In genomic region chr7:46554003-46554402, GRCm38 (mm10) we compare ENCODE assay signal across 11 mouse cellular contexts.
A peak's percentile ranks its signal among the peaks of the same experiment; 100 is the strongest.
DNase-seq lines count a peak whose midpoint lies in the region; ATAC-seq and TF ChIP-seq lines count a peak whose summit lies in the region.
"Had no signal": no experiment of that assay in that cellular context is flagged by ENCODE, and none has a peak within 500 bp of the region (broad histone marks: within the 10 kb centered on the region; RNA-seq: fewer than 3 reads in every experiment).

No protein-coding gene starts in this region.

- no peak overlapping the region for H3K9ac ChIP-seq in midbrain, embryonic 13.5 days (replicated peaks)
- H3K9ac ChIP-seq in embryonic facial prominence, embryonic 11.5 days (replicated peaks; ENCODE audit: low read length): no peak overlapping the region
- no peak overlapping the region for H3K9ac ChIP-seq in kidney, embryonic 16.5 days (replicated peaks; ENCODE audit: low read length)
- H3K9ac ChIP-seq in midbrain, postnatal 0 days (replicated peaks; ENCODE audit: low read length, poor library complexity, severe bottlenecking): no peak overlapping the region

- ATAC-seq in midbrain, embryonic 13.5 days: no peak
- no peak for ATAC-seq in embryonic facial prominence, embryonic 11.5 days (replicated peaks; ENCODE audit: insufficient number of reproducible peaks, low FRiP score, low TSS enrichment, low read depth)
- 0 out of 2 replicates have a peak, but pooled peaks have one; percentile 33 for ATAC-seq in kidney, embryonic 16.5 days (ENCODE audit: low FRiP score, low TSS enrichment)
- no peak for ATAC-seq in midbrain, postnatal 0 days (ENCODE audit: low FRiP score)
- no peak for ATAC-seq in erythroid progenitor cell, adult 5-6 weeks (replicated peaks; ENCODE audit: low FRiP score, poor library complexity, severe bottlenecking)
- no peak for ATAC-seq in megakaryocyte-erythroid progenitor cell, adult 5-6 weeks (replicated peaks; ENCODE audit: low FRiP score, low TSS enrichment, poor library complexity, severe bottlenecking)

- H3K27ac ChIP-seq in midbrain, embryonic 10.5 days (replicated peaks): peak overlapping the region; percentile 42; the same call in 1 of the 2 replicates
- H3K27ac ChIP-seq in midbrain, embryonic 13.5 days: no peak overlapping the region
- no peak overlapping the region for H3K27ac ChIP-seq in embryonic facial prominence, embryonic 11.5 days (replicated peaks; ENCODE audit: low read depth, low read length)
- H3K27ac ChIP-seq in kidney, embryonic 16.5 days (ENCODE audit: low read length): no peak overlapping the region
- no peak overlapping the region for H3K27ac ChIP-seq in midbrain, postnatal 0 days (ENCODE audit: low read depth, low read length)

- no peak for DNase-seq in midbrain, embryonic 10.5 days (ENCODE audit: low spot score)
- peak; percentile 13 for DNase-seq in embryonic facial prominence, embryonic 11.5 days (ENCODE audit: low spot score)
- DNase-seq in midbrain, postnatal 0 days (ENCODE audit: low spot score): peak; percentile 53
- no peak for DNase-seq in T-cell, adult 2 months (ENCODE audit: low spot score)
- DNase-seq: cerebellum, adult 9-10 months; retina, postnatal 1 day had no signal

- H3K36me3 ChIP-seq in midbrain, embryonic 10.5 days: no peaks in the 10 kb centered on the region
- no peaks in the 10 kb centered on the region for H3K36me3 ChIP-seq in midbrain, embryonic 13.5 days
- H3K36me3 ChIP-seq in embryonic facial prominence, embryonic 11.5 days (replicated peaks; ENCODE audit: control insufficient read depth, insufficient read depth, low read depth, low read length): no peaks in the 10 kb centered on the region
- no peaks in the 10 kb centered on the region for H3K36me3 ChIP-seq in kidney, embryonic 16.5 days (ENCODE audit: insufficient read depth, low read length)
- no peaks in the 10 kb centered on the region for H3K36me3 ChIP-seq in midbrain, postnatal 0 days (ENCODE audit: insufficient read depth, low read length)

- peaks cover 51% of the 10 kb centered on the region for H3K4me1 ChIP-seq in midbrain, embryonic 10.5 days
- peaks cover 51% of the 10 kb centered on the region for H3K4me1 ChIP-seq in midbrain, embryonic 13.5 days (replicated peaks)
- H3K4me1 ChIP-seq in embryonic facial prominence, embryonic 11.5 days (ENCODE audit: control insufficient read depth, insufficient read depth, low read length): no peaks in the 10 kb centered on the region
- H3K4me1 ChIP-seq in kidney, embryonic 16.5 days (ENCODE audit: insufficient read depth, low read length): peaks cover 12% of the 10 kb centered on the region; the same call in 1 of the 2 replicates
- H3K4me1 ChIP-seq in midbrain, postnatal 0 days (ENCODE audit: insufficient read depth, low read length): 0 out of 2 replicates have a peak, but pooled peaks cover 3% of the 10 kb centered on the region

- no peaks in the 10 kb centered on the region for H3K27me3 ChIP-seq in midbrain, embryonic 10.5 days (ENCODE audit: low read depth, poor library complexity, severe bottlenecking)
- no peaks in the 10 kb centered on the region for H3K27me3 ChIP-seq in midbrain, embryonic 13.5 days
- no peaks in the 10 kb centered on the region for H3K27me3 ChIP-seq in embryonic facial prominence, embryonic 11.5 days (ENCODE audit: control insufficient read depth, insufficient read depth, low read length)
- no peaks in the 10 kb centered on the region for H3K27me3 ChIP-seq in kidney, embryonic 16.5 days (ENCODE audit: insufficient read depth, low read length)
- no peaks in the 10 kb centered on the region for H3K27me3 ChIP-seq in midbrain, postnatal 0 days (ENCODE audit: insufficient read depth, low read length)

- no peak overlapping the region for H3K4me3 ChIP-seq in midbrain, embryonic 10.5 days
- H3K4me3 ChIP-seq in midbrain, embryonic 13.5 days (replicated peaks): no peak overlapping the region
- H3K4me3 ChIP-seq in embryonic facial prominence, embryonic 11.5 days (ENCODE audit: low read depth, low read length): no peak overlapping the region
- H3K4me3 ChIP-seq in kidney, embryonic 16.5 days (ENCODE audit: low read length): no peak overlapping the region
- H3K4me3 ChIP-seq in midbrain, postnatal 0 days (ENCODE audit: low read depth, low read length): no peak overlapping the region
- H3K4me3 ChIP-seq: megakaryocyte, embryonic 14.5 days had no signal

- H3K4me2 ChIP-seq in midbrain, embryonic 13.5 days (replicated peaks): no peak overlapping the region
- no peak overlapping the region for H3K4me2 ChIP-seq in embryonic facial prominence, embryonic 11.5 days (ENCODE audit: low read depth, low read length)
- H3K4me2 ChIP-seq in kidney, embryonic 16.5 days (replicated peaks; ENCODE audit: low read depth, low read length): no peak overlapping the region
- H3K4me2 ChIP-seq in midbrain, postnatal 0 days (ENCODE audit: low read depth, low read length, poor library complexity, severe bottlenecking): no peak overlapping the region

- no peak for TF ChIP-seq CTCF in midbrain, postnatal 0 days (IDR thresholded peaks at IDR 0.05)

- WGBS in midbrain, embryonic 10.5 days: 75% methylated on average over 7 of the region's 7 CpGs
- WGBS in midbrain, embryonic 13.5 days: 62% methylated on average over 7 of the region's 7 CpGs
- WGBS in embryonic facial prominence, embryonic 11.5 days: 56% methylated on average over 7 of the region's 7 CpGs
- WGBS in kidney, embryonic 16.5 days: 44% methylated on average over 7 of the region's 7 CpGs
- 54% methylated on average over 7 of the region's 7 CpGs for WGBS in midbrain, postnatal 0 days

- no peaks in the 10 kb centered on the region for H3K9me3 ChIP-seq in midbrain, embryonic 10.5 days (replicated peaks)
- no peaks in the 10 kb centered on the region for H3K9me3 ChIP-seq in midbrain, embryonic 13.5 days
- no peaks in the 10 kb centered on the region for H3K9me3 ChIP-seq in embryonic facial prominence, embryonic 11.5 days (replicated peaks; ENCODE audit: control insufficient read depth, low read length)
- no peaks in the 10 kb centered on the region for H3K9me3 ChIP-seq in kidney, embryonic 16.5 days (ENCODE audit: low read length)
- H3K9me3 ChIP-seq in midbrain, postnatal 0 days (ENCODE audit: low read length): no peaks in the 10 kb centered on the region
- H3K9me3 ChIP-seq: megakaryocyte, embryonic 14.5 days had no signal

Comparison
In these comparisons a context has a peak if more than half of its experiments do, and no peak if none do; other contexts are left out.
1. DNase-seq: peak in embryonic facial prominence, embryonic 11.5 days (single experiment) and midbrain, postnatal 0 days (single experiment); none in midbrain, embryonic 10.5 days (single experiment) and T-cell, adult 2 months (single experiment).